Mouse (Mus musculus) lung, adult 18-20 months (tissue): ENCODE results near the gene Huwe1.

ENCODE experiments used
- DNase-seq, 2 experiments: peaks; one replicate each; pipeline ENCODE4 v3.0.0; 2022; ENCODE audit warnings: mixed read lengths in 2 of 2

Gene Huwe1

DNA sequence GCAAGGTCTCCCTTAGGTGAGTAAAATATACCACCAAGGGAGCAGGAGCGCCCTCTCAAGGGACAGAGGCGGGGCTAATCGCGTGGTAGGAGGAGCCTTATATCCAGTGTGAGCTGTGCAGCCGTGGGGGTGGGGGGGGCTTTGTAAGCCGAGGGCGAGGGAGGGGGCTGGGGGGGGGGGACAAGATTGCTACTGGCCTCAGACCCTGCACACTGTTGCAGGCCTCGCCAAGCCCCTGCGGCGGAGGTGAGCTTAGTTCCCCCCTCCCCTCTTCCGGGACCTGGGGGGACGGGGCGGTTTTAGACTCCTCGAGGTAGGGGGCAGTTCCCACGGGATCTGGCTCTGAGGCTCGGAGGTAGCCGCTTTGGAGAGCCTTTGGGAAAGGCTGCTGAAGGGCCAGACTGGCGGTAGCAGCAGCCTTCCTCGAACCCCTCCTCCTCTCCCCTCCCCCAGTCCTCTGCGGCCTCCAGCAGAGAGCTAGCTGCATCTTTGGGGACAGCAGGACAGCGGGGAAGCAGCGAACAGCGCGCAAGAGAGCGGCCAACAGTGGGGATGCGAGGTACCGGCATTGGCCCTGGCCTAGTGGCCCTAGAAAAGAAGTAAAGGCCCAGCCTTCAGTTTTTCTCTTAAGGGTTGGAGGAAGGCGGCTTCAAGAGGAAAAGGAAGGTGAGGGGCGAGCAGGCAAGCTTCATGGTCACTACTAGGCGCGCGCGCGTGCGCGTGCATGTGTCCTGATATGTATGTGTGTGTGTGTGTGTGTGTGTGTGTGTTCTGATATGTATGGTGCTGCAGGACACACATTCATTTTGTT is at the start of gene Huwe1:
Huwe1 (plus strand) TSS at position 107 of the 811 bp plus-strand sequence.
- DNase-seq, result peak; percentile 62 to 63

DNA sequence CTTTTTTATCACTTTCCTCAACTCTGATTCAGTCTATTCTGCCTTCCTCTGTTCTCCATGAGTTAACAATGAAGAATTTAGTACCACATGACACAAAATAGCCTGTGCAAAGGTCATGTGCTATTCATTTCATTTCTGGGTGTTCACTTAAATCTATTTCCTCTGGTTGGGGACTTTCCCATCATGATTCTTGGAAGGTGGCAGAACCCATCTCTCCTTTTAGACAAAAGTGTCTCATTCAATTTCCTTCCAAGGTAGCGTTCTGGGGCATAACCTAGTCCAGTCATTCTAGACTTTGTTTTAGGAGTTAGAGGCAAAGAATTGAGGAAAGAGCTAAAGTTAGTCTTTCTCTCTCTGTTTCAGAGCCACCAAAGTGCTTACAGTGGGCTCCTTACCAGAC is 20.3 kb upstream of the Huwe1 start:
- no peak for DNase-seq

DNA sequence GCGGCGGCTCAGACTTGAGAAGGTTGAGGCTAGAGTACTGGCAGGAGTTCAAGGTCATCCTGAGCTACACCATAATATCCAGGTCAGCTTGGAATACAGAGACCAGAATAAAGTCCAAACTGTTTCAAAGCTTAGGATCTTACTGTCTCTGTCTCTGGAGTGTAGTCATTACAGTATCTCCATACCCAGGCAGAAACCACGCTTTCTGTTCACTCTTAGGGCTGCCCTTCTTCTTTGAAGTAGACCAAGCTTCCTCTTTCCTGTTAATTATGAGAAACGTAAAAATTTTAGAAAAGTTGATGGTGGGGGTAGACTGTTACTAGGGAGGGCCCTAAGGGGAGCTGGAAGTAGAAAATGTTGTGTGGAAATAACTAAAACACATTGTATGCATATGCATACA is 17.7 kb upstream of the Huwe1 start:
- no peak for DNase-seq

DNA sequence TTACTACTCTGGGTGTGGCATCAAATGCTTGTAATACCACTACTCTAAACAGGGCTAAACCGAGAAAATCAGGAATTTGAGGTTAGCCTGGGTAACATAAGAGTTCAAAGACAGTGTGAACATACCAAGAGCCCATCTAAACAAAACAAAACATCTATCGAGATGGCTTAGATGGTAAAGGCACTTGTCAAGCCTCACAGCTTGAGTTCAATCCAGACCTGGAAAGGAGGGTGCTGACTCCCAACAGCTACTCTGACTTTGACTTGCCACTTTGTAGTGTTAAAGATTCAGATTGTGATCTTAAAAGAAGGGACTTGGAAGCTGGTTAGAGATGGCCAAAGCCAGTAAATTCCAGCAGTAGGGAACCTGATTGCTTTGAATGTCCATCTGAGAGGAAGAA is 7.8 kb upstream of the Huwe1 start:
- DNase-seq, result no peak

DNA sequence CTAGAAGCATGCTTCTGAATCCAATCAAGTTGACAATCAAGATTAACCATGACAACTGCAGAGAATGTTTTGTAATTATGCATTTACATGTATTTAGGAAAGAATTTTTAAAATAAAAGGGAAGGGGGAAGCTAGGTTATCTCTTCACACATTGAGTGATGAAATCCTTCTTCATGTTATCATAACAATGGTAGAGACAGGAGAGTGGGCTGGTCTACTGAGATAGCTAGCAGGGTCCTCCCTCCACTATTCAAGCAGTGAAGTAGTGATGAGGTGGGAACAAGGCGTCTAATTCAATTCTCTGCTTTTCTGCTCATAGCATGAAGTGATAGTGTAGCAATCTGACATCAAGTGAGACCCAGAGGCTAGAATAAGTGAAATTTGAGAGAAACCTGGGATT is 2.6 kb upstream of the Huwe1 start:
- DNase-seq, result no peak

DNA sequence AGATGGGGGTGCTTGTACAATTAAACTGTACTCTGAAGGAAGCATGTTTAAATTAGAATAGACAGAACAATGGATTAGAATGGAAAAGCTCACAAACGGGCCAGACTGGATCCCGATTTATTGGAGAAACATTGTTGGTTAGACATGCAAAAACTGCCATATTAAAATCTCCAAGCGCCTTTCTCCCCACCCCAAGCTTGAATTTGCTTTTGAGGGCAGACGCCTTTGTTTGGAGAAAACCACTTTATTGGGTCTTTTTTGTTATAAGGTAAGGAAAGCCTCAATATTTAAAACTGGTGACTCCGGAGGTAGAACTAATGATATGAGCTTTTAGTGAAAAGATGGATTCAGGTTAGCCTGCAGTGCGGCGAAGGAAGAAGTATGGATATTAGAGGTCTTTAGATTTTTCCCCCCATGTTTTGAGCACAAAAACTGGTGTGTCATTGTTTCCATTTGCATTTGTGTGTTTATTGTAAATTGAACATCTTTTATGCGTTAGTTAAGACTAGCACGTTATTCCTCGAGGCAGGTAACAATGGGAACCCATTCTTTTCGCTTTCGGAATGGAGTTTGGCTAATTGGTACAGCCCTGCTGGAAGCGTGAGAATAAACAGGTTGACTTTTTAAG is 1.8 kb downstream of the Huwe1 start:
- no peak for DNase-seq

DNA sequence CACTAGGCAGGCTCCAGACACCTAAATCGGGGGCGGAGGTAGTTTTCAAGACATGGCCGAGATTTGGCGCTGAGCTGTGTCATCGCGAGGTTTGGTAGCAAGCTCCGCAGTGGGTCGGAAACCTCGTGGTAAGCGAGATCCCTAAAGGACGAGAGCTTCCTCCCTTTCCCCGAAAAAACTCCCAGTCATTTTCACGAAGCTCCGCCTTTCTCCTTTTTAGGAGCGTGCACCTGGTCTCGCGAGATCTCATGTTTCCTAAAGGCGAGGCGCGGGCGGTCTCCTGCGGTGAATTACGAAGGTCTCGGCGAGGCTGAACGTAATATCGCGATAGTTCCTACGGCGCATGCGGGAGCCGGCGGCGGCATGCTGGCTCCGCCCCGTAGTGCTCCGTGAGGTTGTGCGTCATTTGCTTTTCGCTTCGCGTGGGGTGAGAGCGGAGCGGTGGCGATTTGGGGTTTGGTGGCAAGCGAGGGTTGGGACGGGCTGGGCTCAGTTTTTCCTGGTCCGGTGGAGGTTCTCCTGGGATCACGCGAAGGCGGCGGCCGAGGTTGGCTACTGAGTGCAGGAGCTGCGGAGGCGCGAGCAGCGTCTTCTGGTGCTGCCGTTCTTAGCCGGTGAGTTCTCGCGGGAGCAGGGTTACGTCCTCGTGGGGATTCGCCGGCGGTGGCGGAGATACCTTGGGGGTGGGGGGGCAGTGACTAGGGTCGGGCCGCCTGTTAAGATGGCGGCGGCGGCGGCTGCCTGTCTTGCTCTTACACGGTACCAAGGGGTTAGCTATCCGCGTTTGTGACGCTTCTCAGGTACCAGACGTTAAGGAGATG is 2.6 kb downstream of the Huwe1 start:
- DNase-seq, result peak; percentile 95 to 96

DNA sequence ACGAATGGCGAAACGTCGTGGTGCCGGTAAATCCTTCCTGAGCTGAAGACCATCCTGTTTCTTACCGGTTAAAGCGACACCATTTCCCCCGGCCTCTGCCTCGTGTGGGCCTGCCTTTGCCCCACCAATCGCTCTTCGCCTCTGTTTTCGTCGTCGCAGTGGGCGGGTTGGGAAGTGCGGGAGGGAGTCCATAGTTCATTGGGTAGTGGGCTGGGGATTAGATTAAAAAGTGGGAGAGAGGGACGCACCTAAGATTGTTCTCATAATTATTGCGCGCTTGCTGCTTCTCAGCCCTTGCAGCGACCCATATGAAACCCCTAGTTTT is 3.1 kb downstream of the Huwe1 start:
- peak; percentile 50 to 58 for DNase-seq

DNA sequence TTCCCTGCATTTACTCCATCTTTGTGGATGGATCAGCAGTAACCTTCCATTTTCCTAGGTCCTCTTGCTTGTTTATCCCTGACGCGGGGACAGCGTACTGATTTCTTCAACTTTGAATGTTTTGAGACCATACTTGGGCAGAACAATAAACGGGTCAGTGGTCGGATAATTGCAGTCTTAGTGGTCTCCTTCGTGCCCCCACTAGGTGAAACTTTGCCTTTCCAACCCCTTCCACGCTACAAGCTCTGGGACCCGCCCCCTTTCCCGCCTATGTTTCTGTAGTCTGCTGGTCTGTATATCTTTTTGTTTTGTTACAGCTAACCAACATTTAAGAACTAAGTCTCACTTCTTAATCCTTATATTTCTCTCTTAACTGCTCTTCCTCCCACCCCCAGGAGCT is 3.8 kb downstream of the Huwe1 start:
- DNase-seq, result no peak

DNA sequence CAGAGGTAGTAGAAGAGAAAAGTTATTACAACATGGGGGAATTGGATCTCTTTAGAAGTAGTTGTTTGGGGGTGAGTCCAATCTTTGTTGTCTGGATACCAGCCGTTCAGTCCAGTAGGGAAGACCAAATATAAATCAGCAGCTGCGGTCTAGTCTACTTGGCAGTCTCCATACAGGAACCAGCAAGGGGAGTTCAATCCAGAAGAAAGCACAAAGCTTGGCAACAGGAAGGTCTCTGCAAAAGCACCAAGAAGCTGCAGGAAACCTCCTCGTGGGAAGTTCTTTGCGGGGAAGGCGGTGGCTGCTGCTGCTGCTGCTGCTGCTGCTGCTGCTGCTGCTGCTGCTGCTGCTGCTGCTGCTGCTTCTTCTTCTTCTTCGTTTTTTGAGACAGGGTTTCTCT is 10.9 kb downstream of the Huwe1 start:
- no peak for DNase-seq

DNA sequence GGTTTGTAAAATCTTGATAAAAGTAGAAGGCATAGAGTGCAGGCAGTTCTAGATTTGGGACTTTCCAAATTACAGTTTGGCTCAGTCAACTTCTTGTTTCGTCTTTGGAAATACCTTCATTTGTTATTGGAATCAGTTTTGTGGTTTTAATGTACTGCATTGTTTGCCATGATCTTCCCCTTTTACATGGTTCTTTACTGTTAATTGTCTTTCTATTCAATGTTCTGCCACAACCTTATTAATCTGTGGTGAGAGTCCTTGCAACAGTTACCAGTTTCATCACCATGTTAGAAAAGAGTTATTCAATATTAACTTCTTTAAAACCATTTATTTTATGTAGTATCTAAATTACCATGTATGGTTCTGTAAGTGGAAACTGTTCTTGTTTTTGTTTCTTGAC is 13.0 kb downstream of the Huwe1 start:
- DNase-seq, result no peak

DNA sequence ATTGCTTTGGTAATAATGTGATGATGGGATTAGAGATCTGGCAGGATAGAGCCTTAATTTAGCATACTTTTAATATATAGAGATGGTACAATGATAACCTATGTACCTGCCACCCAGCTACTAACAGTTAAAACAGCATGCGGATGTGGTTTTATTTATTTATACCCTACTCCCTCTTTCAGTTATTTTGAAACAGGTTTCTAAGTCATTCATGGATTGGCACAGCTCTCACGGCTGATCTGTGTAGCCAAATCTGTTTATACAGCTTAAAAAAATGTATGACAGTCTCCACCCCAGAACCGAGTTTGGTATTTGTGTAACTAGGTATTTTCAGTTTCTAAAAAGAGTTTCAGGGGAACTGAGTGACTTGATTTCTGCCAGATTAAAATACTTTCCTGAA is 17.1 kb downstream of the Huwe1 start:
- no peak for DNase-seq

DNA sequence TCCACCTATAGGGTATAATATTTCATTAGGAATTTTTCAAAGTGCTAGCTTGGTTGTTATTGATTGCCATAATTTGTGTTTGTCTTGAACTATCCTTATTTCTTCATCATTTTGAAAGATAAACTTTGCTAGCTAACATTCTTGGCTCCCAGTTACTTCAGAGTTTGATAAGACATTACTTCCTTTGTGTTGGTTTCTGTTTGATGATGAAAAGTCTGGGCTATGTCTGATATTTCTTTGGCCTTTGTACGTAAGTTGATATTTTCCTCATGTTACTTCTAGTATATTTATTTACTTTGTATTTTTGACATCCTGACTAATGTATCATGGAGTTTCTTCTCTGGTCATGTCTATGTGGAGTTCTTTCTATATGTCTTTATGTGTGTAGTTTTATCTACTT is 28.4 kb downstream of the Huwe1 start:
- DNase-seq, result no peak

DNA sequence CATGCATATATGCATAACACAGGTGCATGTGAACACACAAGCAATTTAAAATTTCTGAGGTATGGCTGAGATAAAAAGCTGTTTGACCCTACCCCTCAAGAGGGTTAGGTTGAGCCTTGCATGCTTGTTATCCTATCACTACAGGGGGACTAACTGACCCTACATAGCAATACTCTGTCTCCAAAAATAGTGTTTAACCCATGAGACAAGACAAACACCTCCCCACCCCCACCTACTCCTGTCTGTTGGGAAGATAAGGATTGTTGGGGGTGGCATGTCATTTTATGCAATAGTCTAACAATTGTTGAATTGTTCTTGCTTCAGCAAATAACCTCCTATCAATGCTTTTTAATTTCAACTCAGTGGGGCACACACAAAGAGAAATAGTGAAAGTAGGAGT is 30.7 kb downstream of the Huwe1 start:
- DNase-seq, result no peak

DNA sequence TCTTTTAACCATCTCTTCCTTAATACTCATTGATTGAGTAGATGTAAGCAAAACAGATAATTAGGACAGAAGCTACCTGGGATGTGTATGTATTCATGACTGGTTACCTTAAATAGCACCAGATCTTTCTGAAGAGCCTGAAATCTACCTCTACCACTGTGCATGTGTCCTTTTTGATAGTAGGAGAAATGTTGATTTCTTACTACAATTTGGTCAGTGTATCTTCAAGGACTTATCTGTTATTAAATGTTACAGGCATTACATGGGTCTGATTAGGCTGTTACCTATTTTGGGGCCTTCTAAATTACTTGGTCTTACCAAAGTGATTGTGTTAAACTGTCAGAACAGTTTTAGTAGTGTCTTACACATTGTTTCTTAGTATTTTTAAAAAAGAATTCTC is 32.4 kb downstream of the Huwe1 start:
- no peak for DNase-seq

DNA sequence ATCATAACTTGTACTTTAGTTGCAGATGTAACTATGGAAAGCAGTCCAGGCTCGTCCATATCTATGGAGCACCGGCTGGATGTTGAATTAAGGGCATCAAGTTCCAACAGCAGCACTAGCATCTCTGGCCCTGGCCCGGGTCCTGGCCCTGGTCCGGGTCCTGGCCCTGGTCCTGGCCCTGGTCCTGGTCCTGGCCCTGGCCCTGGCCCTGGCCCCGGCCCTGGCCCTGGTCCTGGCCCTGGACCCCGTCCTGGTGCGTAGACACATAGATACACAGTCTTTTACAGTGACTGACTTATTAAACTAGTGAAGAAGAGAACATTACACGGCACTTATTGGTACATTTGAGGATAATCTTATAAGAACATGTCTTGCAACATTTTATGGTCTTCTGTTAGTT is 58.8 kb downstream of the Huwe1 start:
- DNase-seq, result no peak

DNA sequence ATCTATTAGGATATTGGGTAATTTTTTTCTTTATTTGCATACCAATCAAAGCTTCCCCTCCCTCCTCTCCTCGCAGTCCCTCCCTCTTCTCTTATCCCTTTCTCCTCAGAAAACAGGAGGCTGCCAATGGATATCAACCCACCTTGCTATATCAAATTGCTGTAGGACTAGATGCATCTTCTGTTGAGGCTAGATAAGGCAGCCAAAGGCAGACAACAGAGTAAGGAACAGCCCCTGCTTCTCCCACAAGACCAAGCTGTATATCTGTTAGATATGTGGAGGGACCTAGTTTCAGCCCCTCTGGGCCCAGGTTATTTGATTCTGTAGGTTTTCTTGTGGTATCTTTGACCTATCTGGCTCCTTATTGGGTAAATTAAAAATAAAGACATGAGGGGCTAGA is 110.1 kb downstream of the Huwe1 start:
- no peak for DNase-seq

DNA sequence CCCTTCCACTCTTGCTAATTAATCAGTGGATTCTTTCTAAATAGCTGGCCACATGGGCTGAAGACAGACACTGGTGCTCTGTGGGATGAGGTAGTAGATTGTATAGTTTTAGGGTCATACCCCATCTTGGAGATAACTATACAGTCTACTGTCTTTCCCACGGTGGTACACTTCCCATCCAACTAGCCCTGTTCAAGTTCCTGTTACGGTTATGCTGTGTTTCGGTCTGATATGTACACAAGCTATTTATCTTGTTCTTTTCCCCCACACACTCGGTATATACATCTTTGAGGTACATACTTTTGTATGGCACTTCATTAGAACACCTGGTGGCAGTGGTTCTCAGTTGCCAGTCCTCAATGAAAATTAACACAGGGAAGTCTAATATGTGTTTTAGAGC is 111.7 kb downstream of the Huwe1 start:
- DNase-seq, result no peak

DNA sequence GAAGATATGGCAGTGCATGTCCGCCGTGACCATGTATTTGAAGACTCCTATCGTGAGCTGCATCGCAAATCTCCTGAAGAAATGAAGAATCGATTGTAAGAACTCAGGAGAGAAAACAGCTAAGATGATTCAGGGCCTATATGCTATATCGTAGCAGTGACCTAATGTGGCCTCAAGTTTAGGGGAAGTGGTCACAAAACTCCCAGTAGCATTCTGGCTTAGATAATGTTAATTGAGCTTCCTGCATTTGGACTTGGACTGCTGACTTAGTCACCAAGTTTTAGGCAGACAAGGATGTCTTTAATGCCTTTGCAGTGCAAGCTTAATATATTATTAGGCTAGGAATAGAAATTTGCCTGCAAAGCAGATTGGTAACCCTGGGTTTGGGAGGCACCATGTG is 128.8 kb downstream of the Huwe1 start:
- DNase-seq, result no peak

DNA sequence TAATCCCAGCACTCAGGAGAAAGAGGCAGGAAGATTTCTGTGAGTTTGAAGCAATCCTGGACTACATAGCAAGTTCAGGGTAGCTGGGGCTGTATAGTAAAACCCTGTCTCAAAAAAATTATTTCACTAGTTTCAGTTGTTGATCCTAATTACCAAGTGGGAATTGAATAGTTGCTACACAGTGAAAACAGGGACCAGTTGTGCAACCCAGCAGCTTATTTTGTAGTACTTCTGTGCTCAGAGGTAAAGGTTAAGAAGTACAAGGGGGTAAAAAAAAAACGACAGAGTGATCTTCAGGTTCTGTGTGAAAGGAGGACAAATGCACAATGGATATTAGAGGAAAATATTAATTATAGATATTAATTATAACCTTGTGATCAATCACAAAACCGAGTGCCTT is 138.2 kb downstream of the Huwe1 start:
- DNase-seq, result no peak

DNA sequence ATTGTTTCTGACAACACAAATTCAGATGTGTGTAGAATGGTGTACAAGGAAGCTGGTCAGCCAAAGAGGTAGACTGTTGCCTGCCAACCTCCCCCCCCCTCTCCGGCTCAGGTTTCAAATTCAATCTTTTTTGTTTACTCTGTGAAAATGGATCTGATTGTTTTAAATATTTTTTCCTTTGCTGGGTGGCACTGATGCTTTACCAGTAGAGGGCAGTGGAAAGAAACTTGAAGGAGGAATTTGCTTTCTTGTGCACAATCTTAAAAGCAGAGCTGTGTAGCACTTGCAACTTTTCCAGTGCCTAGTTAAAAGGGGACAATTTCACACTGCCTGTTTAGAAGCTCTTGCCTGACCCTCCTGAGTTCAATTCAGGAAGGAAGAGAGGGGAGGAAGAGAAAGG is 146.4 kb downstream of the Huwe1 start:
- DNase-seq, result peak in 1 of 2 experiments; percentile 32

DNA sequence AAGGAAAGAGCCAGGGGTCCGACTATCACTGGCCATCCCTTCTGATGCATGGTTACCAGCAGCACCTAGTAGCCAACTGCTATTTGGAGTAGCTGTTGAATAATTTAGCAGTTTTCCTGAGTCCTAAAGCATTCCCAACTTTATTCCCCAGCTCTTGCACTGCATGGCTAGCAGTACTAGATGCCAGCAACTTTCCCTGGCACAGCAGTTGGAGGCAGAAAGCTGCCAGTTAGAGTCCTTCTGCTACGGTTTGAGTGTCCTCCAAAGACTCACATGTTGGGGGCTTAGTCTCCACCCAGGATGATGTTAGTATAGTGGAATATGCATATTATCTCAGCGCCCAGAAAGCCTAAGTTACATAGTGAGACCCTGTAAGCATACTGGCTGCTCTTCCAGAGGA is 147.2 kb downstream of the Huwe1 start:
- no peak for DNase-seq

DNA sequence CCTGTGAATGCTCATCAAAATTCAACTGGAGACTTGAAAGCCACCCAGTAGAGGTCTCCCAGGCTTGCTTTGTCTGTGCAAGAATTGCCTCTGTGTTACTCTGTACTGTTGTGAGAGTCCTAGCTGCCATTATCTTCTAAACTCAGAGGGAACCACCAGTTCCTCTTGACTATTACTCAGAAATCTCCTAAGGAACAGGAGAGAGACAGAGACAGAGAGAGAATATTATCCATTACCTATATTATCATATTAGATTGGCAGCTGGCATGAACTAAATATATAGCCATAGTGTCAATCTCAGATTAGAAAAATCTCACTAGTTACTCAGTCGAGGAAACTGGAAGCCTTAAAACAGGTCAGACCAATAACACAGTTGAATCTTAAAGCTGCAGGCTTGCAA is 149.6 kb downstream of the Huwe1 start:
- no peak for DNase-seq

DNA sequence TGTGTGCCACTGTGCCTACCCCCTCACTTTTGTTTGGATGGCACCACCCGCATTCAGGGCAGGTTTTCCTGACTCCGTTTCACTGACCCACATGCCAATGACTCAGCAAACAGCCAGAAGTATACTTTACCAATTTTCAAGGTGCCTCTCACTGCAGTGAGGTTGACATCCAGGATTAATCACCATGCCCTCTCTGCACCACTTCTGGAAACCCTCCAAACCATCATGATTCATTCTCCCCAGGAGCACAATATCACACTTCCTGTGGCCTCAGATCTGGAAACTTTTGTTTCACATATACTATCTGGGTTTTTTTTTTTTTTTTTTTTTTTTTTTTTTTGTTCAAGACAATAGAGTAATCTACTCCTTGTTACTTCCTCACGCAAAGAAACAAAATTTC is 150.6 kb downstream of the Huwe1 start:
- DNase-seq, result peak; percentile 4 to 22
